Mouse (Mus musculus) mesoderm, embryonic 11.5 days (tissue): ENCODE data around the gene Bloc1s5.
A peak's percentile ranks its signal among the peaks of the same experiment; 100 is the strongest.
"Not testable (repeated sequence)": the region's sequence is repeated elsewhere in the genome, so short reads cannot be mapped to it uniquely, and the experiment has no call there.

Experiments
- DNase-seq: peaks from one replicate; pipeline ENCODE4 v3.0.0-alpha.2; 2012; ENCODE audit warnings: low read depth, low spot score

Gene Bloc1s5

DNA sequence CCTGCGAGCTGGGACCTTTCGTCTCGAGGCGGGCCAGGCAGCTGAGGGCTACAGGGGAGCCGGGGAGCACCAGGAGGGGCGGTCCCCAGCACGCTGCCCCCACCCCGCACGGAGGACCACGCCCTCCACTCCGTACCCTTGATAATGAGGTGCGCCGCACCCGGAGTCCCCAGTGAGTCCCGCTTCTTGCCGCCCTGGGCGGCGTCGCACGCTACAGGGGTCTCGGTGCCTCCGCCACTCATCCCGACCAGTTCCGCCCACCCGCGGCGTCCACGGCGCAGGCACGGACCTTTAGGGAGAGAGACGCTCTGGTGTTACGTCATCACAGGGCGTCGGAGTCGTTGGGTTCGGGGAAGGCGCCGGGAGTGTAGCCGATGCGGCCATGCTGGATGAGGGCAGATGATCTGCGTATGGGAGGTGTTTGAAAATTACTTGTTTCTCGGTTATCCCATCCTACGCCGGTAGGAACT, at the start of gene Bloc1s5:
Gene Bloc1s5 (minus strand): TSS at position 310 of the 470 bp plus-strand sequence.
- DNase-seq, result peak; percentile 96

DNA sequence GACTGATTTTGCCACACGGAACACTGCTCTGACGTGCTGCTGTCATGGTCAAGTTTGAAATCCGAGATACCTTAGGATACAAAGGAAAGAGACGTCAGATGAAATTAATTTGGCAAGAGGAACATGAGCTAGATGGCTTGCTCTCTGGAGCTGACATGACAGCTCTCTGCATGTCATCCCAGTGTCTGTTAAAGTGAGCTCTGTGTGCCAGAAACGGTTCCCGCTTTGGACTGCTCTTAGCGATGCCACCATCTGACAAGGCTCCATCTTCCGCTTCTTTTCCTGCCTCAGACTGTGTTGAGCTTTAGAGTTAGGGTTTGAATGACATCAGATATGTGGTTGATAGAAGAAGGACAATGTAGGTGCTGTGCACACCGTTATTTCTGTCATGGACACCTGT, 37.4 kb upstream of the Bloc1s5 start:
- no peak for DNase-seq

DNA sequence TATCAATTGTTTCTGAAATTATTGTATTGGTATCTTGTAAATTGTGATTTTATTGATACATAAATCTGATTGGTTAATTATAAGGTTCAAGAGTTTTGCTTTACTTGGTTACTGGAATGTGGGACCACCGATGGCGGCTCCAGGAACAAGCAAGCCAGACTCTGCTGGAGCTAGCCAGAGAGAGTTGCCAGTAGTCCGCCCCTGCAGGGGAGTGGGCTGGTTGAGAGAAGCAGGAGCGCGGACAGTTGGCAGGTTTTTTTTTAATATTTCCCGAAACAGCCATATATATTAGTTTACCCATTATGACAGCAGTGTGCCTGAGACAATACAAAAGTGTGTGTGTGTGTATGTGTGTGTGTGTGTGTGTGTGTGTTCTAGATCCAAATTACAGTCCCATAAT, 36.5 kb upstream of the Bloc1s5 start:
- DNase-seq, result not testable (repeated sequence)

DNA sequence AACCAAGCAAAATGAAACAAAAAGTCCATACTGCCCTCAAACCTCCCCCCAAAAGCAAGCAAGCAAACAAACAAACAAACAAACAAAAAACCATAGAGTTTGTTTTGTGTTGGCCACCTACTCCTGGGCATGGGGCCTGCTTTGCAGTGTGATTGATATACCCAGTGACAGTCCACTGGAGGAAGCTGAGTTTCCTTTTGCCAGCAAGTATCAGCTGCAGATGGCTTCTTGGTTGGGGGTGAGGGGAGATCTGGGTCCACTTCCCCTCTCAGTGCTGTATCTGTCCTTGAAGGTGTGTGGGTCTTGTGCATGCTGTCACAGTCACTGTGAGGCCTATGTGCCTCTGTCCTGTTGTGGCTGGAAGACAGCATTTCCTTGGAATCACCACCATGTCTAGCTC, 35.1 kb upstream of the Bloc1s5 start:
- DNase-seq, result no peak

DNA sequence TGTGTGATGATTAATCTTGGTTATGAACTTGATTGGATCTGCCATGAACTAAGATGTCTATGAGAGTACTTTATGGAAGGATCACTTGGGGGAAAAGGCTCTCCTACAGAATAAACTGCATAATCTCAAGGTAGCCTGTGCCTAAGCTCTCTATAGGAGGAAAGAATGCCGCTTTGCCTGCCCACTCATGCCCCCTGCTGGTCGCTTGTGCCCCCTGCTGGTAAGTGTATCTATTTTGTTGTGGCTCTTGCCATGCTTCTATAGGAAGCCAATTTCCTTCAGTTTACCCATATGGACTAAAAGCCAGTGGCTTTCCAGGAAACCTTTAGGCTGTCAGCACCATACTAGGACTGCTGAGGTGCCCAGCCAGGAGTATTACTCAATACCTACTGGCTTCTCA, 33.6 kb upstream of the Bloc1s5 start:
- peak; percentile 27 for DNase-seq

DNA sequence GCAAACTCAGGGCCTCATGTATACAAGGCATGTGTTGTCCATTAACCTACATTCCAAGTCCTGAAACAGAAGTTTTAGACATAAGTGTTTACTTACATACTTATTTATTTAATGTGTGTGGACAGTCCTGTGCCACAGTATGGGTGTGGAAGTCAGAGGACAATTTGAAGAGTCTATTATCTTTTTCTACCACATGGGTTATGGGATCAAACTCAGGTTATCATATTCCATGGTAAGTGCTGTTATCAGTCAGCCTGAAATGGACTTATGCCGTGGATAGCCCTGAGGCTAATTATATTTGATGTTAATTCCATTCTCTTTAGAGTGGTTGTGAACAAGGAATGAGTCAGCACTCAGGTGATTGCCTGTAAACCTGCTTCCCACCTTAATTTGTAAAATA, 29.8 kb upstream of the Bloc1s5 start:
- DNase-seq, result no peak

DNA sequence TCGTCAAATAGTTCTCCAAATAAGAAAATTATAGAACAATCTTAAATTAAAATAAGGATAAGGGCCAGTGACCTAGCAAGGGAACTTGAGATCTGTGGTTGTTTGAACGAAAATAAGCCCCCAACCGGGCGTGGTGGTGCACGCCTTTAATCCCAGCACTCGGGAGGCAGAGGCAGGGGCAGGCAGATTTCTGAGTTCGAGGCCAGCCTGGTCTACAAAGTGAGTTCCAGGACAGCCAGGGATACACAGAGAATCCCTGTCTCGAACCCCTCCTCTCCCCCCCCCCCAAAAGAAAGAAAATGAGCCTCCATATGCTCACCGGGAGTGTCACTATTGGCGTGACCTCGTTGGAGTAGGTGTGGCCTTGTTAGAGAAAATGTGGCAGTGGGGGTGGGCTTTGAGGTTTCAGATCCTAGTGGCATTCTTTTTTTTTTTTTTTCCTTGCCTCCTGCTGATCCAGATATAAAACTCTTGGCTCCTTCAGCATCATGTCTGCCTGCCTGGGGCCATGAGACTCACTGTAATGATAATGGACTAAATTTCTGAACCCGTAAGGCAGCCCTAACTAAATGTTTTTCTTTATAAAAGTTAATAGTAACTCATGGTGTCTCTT, 24.7 kb upstream of the Bloc1s5 start:
- no peak for DNase-seq

DNA sequence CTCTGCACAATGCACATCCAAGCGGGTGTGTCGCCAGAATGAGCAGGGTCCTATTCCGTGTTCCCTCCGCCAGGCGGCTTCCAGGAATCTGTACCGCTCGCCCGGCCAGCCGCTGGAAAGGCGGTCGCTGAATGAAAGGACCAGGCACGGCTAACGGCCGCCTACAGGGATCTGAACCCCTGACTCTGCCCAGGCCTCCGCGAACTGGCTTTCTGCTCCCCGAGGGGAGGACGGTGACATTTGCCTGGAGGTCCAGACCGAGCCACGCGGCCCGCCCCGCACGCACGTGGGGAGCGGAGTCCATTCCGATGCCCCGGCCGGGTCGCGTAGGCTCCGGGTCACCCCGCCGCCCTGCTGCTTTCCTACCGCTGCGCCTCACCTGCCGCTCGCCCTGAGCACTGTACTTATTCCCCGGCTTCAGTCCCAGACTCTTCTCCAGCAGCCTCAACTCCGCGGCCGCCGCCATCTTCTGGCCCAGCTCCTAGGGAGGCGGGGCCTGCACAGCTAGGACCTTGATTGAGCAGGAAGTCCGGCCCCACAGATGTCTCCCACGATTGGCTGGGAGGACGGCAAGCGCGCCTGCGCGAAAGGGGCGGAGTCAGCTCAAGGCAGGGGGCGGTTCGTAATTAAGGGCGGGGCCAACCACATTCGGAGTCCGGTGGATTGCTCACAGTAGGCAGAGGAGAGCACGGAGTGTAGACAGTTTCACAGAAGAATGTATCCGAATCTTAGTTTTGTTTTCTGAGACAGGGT, 23.8 kb upstream of the Bloc1s5 start, which contains the start of gene Eef1e1:
Gene Eef1e1 (minus strand): TSS at position 531 of the 753 bp plus-strand sequence.
- DNase-seq, result peak; percentile 96

DNA sequence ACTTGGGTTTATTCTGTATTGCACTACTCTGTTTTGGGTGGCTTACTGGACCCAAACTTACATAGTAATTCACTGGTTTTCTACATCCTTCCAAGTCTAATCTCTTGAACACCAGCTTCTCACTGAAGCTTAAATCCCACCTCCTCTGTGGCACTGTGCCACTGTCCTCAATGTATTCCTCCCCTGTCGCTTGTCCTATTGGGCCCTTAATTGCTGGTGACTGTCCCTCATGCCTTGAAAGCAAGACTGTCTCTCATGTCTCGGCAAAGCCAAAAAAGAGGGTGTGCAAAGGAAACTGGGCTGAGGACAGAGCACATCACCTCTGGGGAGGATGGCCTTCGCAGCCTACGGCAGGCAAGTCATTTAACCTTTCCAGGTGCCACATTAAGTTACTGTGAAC, 23.0 kb upstream of the Bloc1s5 start:
- no peak for DNase-seq

DNA sequence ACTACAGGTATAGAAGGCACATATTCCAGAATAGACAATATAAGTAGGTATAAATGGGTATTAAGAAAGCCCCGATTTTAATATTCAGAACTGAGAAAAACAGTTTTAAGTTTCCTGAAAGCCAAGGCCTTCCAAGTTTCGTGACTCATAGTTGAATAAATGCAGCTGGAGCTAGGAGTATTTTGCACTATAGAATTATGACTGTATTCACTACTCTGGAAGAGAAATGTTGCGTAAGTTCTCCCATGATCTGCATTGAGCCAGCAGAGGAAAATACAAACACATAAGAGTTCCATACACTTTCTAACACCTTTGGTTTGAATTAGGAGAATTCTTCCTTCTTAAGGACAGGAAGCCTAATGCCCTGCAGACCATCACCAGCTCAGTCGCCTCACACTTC, 15.4 kb upstream of the Bloc1s5 start:
- no peak for DNase-seq

DNA sequence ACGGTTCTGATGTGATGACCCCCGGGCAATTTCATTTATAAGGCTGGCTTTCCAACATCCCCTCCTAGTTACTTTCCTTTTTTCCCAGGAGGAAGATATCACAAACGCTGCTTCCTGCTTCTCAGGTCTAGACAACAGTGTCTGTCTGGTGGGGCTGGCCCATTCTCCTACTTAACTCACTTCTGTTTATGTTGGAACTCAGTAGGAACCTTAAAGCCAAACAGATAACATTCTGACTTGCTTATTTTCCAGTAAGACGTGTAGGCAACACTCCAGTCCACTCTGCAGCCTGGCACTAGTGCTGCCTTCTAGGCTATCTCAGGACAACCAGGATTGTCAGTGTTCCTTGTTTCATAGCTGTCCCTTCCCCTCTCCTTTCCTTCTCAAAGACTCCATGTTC, 14.2 kb upstream of the Bloc1s5 start:
- no peak for DNase-seq

DNA sequence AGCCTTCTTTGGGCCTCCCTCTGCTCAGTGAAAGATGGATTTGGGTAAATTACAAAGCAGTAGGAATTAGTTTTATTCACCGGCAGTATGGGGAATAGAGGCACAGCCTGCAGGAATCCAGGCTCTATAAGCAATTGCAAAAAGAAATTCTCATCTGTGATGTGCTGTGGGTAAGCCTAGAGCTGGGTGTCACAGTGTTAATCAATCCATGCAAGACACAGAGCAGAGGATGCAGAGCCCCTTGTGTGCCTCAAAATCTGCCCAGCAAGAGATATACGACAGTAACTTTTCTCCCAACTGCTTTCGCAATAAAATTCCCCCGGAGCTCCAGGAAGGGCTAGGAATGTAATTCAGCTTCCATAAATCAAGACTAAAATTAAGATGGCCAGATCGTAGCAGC, 6.5 kb upstream of the Bloc1s5 start:
- DNase-seq, result peak; percentile 34

DNA sequence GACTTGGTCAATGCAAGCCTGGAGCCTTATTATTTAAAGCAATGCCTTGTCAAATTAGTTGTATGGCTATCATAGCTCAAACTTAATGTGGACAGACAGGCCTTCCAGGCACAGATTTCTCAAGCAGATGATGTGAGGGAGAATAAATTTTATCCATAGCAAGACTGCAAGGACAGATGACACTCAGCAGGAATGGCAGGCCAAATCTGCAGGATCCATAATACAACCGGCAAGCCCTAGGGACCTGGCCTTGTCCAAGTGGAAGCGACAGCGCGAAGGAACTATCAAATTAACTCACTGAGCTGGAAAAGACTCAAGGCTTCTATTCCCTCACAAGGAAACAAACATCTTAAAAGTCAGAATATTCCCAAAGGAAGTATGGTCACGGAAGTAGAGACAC, 6.1 kb upstream of the Bloc1s5 start:
- no peak for DNase-seq

DNA sequence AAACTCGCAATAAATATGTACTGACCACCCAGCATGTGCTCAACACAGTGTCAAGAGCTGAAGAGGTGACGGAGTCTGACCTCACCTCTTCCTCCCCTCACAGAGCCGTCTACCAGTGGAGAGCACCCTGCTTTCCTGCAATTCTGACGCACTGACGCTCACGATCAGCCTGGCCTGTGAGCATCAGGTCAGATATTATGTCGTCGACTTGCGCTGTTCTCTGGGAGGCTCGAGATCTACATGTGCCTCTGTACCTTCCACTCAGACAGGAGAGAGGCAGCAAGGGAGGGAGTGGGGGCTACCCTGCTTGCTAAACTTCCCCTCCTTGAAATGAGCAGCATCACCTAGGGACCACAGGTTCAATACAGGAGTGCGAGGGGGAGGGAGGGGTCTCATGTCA, 3.8 kb upstream of the Bloc1s5 start:
- DNase-seq, result no peak

DNA sequence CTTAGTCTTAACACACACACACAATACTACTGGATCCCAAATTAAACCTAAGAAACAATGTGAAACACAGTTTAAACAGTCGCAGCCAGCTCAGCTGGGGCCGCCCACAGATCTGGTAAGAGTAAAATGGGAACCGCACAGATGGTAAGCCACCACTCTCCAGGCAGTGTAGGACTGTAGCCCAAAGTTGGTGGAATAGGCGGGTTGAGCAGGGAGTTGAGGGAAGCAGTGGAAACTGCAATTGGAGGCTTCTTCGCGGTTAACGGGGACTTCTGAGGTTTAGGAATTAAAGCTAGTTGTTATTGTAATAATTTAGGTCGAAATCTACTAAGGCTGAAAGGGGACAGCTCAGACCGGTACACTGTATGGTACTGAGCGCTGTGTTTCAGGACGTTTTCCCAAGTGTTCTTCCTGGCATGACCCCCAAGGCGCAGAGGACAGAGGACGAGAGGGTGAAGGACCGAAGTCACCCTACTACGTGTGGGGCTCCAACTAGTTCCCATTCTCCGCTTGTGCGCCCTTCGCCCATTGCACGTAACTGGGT, 581 bp downstream of the Bloc1s5 start:
- no peak for DNase-seq

DNA sequence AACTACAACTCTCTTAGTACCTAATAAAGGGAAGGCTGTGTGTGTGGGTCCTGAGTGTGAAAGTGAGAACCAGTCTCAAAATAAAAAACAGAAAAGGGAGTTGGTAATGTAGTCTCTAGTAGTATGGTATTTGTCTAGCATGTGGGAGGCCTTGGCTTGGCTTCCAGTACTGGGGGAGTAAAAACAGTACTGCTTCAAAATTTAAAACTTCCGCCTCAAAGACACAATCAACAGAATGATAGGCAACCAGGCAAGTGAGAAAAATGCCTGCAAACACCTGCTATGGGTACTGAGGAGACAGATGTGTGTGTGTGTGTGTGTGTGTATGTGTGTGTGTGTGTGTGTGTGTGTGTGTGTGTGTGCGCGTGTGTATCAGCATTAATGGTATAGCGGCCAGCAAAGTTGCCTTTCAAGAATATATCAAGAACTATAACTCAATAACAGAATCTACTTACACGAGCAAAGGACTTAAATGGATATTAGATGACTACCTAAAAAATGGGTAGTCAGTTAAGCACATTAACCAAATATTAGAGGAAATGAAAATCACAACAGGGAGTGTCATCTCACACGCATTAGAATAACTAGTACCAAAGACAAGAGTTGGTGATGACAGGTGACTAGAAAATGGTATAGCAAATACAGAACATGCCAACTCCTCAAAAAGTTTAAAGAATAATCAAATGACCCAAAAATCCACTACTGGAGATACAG, 1.5 kb downstream of the Bloc1s5 start:
- no peak for DNase-seq

DNA sequence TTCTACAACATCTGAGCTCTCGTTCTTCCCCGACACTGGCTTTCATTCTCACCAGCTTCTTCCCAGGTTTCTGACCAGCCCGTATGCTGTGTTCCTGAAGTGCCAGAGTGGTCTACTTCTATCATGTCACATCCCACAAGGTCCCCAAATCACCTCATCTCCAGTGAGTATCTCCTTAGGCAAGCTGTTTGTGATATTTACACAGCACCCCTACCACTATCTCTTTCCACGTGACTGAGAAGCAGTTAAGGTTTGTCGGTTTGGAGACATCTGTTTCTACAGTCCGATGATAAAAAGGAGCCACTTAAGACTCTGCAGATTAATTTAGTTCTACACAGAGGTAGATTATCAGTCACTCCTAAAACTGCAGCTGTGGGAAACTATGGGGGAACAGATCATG, 2.4 kb downstream of the Bloc1s5 start:
- DNase-seq, result no peak

DNA sequence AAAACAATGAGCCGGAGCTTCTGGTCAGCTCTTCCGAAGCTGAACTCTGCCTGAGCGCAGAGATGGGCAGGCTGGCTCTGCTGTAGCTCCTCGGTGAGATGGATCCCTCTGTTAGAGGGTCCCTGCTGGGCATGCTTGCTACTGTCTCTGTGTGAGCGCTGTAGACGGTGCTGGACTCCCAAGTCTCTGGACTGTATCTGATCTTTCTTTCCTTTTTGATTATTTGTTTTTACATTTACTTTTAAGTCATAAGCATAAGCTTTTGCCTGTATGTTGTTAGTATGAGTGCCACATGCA, 8.7 kb downstream of the Bloc1s5 start:
- DNase-seq, result no peak

DNA sequence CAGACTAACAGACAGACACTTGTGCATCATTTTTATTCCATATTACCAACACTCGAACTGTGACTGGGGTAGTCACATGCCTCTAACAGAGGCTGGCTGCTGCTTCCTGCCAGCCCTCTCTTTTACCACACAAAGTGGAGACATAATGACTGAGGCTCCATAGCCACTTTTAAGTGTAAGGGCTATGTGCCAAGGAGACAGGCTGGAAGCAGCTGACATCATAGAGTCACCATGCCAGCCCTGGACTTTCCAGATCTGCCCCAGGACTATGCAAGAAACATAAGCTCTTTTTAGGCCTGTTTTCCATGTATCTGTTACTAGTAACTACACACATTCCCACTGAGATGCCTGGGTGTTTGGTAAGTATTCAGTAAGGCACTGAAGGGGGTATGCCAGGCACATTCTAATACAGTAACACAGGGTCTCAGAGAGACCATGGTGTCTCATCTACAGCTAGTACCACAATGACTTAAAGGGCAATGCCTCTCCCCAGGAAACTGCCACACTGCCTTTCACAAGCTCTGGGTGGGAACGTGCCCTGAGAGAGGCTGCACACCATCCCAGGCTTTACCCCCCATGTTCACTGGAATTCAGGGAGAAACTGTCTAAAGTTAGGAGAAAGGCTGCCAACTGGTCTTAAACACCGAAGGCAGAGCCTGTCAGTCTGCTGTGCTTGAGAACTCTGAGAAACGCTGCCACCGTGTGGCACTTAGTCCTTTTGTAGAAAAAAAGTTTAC, 9.2 kb downstream of the Bloc1s5 start:
- DNase-seq, result no peak

DNA sequence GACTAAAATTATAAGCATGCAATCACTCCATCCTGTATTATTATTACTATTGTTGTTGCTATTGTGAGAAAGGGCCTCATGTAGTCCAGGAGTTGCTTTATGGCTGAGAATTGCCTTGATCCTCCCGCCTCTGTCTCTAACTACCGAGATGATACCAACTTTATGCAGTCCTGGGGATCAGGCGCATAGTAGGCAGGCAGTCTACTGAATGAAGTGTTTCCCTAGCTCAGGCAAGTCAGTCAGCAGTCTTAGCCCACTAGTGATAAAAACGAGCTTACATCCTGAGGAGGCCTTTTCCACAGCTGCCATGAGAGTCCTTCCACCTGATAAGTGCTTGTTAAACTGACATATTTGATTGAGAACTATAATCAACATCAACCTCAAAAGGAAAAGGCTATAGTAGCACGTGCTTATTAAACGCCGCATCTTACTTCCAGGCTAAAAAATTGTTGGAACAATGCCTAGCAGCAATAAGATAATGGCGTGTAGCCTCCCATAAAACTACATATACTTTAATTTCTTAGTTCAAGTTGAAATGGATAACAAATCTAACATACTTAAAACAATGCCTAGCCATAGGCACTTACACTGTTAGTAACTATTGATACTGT, 10.5 kb downstream of the Bloc1s5 start:
- no peak for DNase-seq

DNA sequence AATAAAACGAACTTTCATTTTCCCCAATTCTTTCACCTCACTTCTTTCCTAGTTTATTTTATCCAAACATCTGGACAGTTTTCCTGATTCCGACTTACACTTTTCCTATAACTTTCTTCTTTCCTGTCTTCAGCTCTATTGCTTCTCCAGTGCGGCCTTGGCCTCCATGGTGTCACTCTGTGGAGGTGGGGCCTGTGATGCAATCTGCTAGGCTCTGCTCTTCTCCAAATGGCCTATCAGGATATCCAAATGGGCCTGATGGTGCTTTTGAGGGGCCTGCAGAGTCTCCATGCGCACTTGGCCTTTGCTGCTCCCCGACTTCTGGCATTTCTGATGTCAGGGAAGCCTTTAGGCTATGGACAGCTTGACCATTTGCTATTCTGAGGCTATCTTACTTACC, 11.6 kb downstream of the Bloc1s5 start:
- no peak for DNase-seq
